Mouse (Mus musculus) embryonic stem cell, embryonic (primary cell): ENCODE data around the gene Fitm2.

ENCODE experiments used
- CTCF ChIA-PET, 4 experiments: fragments of 300-600 bp in 2 of 4; fragments of 350-600 bp in 2 of 4; sonication (Branson Sonifier 250); formaldehyde crosslinking; loops; one replicate each; lab custom pipeline; 2022; ENCODE audit warnings: inconsistent platforms in 2 of 4; lab: Charles Lee
- POLR2A ChIA-PET, 4 experiments: fragments of 300-600 bp in 2 of 4; fragments of 350-600 bp in 2 of 4; sonication (Branson Sonifier 250); formaldehyde crosslinking; loops; one replicate each; lab custom pipeline; 2022; ENCODE audit warnings: antibody characterized with exemption in 4 of 4, inconsistent platforms in 1 of 4; lab: Charles Lee

Fitm2 gene

DNA sequence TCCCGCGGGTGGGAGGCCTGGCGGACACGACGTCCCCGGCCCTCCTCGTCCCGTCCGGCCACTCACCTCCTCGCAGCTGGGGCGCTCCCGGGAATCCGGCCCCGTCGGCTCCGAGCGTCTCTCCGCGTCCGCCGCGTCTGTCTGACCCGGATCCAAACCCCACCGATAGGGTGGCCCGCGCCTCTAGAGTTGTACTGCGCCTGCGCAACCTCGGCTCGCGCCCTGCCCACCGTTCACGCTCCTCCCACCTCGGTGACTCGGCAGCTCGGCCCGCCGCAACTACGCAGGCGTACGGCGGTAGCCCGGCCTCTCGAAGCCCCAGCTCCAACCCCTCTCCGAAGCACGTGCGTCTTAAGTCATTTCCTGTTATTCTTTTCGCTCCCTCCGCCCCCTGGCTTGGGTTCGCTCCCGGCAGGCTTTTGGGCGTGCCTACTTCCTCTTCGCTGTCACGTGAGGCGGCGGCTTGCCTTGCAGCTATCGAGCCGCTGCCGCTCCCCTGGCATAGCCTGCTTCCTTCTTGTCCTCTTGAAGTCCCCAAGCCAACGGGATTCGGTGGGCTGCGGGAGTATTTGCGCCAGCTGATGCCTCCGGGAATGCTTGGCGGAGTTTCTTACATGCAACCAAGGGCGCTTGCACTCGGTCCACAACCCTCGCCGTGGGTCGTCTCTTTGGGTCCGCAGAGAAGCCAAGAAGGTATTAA, 52.9 kb downstream of the Fitm2 start:
- ChIA-PET POLR2A (interaction anchor here (0.5 to 5.3 kb wide), 133 partner anchors 7 to 1641 kb away, joined by 3 to 58 read pairs (median 4); partner anchors contain the start of genes Fitm2 (in 4 of the 4), Gdap1l1 (in 3 of the 4), Srsf6 (in 3 of the 4) and Jph2 (in 1 of the 4)), CTCF (interaction anchor here in 3 of 4 experiments (0.9 to 3.3 kb wide), 13 partner anchors 18 to 451 kb away, joined by 3 to 21 read pairs (median 4); partner anchors contain the start of gene Fitm2 (in 3 of the 3))

DNA sequence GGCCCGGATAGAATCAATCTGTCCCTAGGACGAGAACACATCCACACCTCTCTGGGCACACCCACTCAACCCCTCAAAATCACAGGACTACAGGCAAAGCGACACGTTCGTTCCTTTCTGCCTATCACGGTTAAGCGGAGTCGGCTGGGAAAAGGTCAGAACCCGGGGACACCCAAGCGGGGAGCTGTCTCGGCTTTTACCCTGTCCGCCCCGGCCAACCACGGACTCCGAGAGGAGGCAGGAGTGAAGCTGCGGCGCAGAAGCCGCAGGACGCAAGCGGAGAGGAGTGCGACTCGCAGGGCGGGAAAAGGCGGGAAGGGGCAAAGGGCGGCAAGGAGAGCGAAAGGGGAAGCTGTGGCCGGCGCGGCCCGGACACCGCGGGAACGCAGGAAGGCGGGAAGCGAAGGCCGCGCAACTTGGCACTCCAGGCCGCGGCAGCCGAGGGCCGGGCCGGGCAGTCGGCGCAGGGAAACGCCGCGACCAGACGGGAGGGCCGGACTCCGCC, 53.5 kb downstream of the Fitm2 start:
- CTCF ChIA-PET = interaction anchor here in 3 of 4 experiments (0.6 to 3.3 kb wide), 15 partner anchors 18 to 1939 kb away, joined by 3 to 21 read pairs (median 4); partner anchors contain the start of gene Fitm2 (in 3 of the 3)

DNA sequence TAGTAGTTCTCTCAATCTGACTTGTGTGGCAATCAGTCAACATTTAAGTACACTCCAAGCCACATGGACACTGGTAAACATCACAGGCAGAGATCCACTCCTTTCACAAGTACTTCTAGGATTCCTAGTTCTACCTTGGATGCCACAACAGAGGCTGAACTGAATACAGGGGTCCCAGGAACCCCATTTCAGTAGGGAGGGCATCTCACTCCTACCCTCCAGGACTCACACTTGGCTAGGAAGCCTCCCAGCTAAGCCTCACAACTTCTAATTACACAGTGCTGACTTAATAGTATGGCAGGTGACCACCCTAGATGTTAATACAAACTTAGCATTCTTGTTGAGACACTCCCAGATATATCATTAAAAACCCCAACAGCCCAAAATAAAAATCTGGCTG, 54.6 kb downstream of the Fitm2 start:
- CTCF ChIA-PET = interaction anchor here in 3 of 4 experiments (0.7 to 3.3 kb wide), 9 partner anchors 17 to 450 kb away, joined by 3 to 11 read pairs (median 3); partner anchors contain the start of gene Fitm2 (in 1 of the 3)
- POLR2A ChIA-PET = interaction anchor here (0.6 to 5.3 kb wide), 37 partner anchors 8 to 653 kb away, joined by 3 to 58 read pairs (median 5); partner anchors contain the start of genes Fitm2 (in 3 of the 4), Gdap1l1 (in 2 of the 4), Srsf6 (in 1 of the 4) and Stk4 (in 1 of the 4)

More for the DNA sequence above, 53.5 kb downstream of the Fitm2 start:
- POLR2A ChIA-PET = interaction anchor here (0.6 to 5.3 kb wide), 132 partner anchors 9 to 1642 kb away, joined by 3 to 58 read pairs (median 4); partner anchors contain the start of genes Fitm2 (in 4 of the 4), Gdap1l1 (in 3 of the 4), Srsf6 (in 3 of the 4) and Jph2 (in 1 of the 4)

DNA sequence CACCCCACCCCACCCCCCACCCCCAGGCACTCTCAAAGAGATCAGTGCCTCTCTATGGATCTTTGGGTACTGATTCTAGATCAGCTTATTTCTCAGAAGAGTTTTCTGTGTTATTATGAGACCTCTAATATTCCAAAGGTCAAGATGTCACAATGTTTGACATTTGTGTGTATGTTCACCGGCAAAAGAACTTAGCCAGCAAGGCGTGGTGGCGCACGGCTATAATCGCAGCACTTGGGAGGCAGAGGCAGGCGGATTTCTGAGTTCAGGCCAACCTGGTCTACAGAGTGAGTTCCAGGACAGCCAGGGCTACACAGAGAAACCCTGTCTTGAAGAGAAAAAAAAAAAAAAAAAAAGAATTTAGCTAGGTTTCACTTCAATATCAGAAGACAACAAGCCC, 55.4 kb downstream of the Fitm2 start:
- ChIA-PET CTCF (interaction anchor here in 3 of 4 experiments (0.6 to 1.6 kb wide), 4 partner anchors 16 to 1893 kb away, joined by 3 to 4 read pairs (median 4); no protein-coding TSS in a partner anchor), POLR2A (interaction anchor here in 3 of 4 experiments (0.6 to 5.3 kb wide), 15 partner anchors 7 to 641 kb away, joined by 3 to 58 read pairs (median 4); partner anchors contain the start of genes Fitm2 (in 1 of the 3) and Gdap1l1 (in 1 of the 3))
